Comparison of ENCODE assay signal across 18 mouse cellular contexts in genomic region chr6:140983610-140984009, GRCm38 (mm10).
"Had no signal": no experiment of that assay in that cellular context is flagged by ENCODE, and none has a peak within 500 bp of the region (broad histone marks: within the 10 kb centered on the region; RNA-seq: fewer than 3 reads in every experiment).

No protein-coding gene starts in this region.

- DNase-seq: liver, embryonic 13.5 days; lung, embryonic 14.5 days; lung, postnatal 10 days; lung, postnatal 4 days; retina, postnatal 1 day; right cerebral cortex, adult 18-20 months; right cerebral cortex, postnatal 25 days; right cerebral cortex, postnatal 4 days; spleen, adult 18-20 months; thymus, adult 18-20 months; thymus, postnatal 14 days; thymus, postnatal 36 days had no signal

- H3K27ac ChIP-seq: liver, embryonic 13.5 days; liver, embryonic 15.5 days; midbrain, embryonic 10.5 days; midbrain, embryonic 15.5 days; neural tube, embryonic 13.5 days; neural tube, embryonic 15.5 days had no signal

- H3K36me3 ChIP-seq: liver, embryonic 13.5 days; liver, embryonic 15.5 days; midbrain, embryonic 10.5 days; midbrain, embryonic 15.5 days; neural tube, embryonic 13.5 days; neural tube, embryonic 15.5 days had no signal

- H3K9ac ChIP-seq: liver, embryonic 13.5 days; liver, embryonic 15.5 days; lung, embryonic 14.5 days; midbrain, embryonic 15.5 days; neural tube, embryonic 13.5 days; neural tube, embryonic 15.5 days had no signal

- ATAC-seq: midbrain, embryonic 15.5 days had no signal

- H3K4me3 ChIP-seq: liver, embryonic 13.5 days; liver, embryonic 15.5 days; midbrain, embryonic 10.5 days; midbrain, embryonic 15.5 days; myocyte; neural tube, embryonic 13.5 days; neural tube, embryonic 15.5 days had no signal

- H3K4me1 ChIP-seq: liver, embryonic 13.5 days; liver, embryonic 15.5 days; midbrain, embryonic 10.5 days; midbrain, embryonic 15.5 days; neural tube, embryonic 13.5 days; neural tube, embryonic 15.5 days had no signal

- H3K4me2 ChIP-seq: liver, embryonic 13.5 days; liver, embryonic 15.5 days; lung, embryonic 14.5 days; midbrain, embryonic 15.5 days; neural tube, embryonic 13.5 days; neural tube, embryonic 15.5 days had no signal

- H3K27me3 ChIP-seq: liver, embryonic 13.5 days; liver, embryonic 15.5 days; midbrain, embryonic 15.5 days; neural tube, embryonic 13.5 days; neural tube, embryonic 15.5 days had no signal

- H3K9me3 ChIP-seq: liver, embryonic 13.5 days; liver, embryonic 15.5 days; midbrain, embryonic 15.5 days; neural tube, embryonic 13.5 days; neural tube, embryonic 15.5 days had no signal
